Mouse (Mus musculus): ENCODE measurements around the gene Abcb11. TPM values are rescaled to one million over a fixed set of nuclear protein-coding genes. Genes with fewer than 3 reads are reported as not detected.

Abcb11 gene
- 54.5 and 73.3 TPM in 2 replicates for polyA plus RNA-seq (2012; rRNA removed)

GRCm38 (mm10) chr2:69342496-69343221 is at the start of gene Abcb11:
Gene Abcb11, minus strand, starts transcription at chr2:69342616.

GRCm38 (mm10) chr2:69380281-69380680 is 37.9 kb upstream of the Abcb11 start, which contains the start of gene Dhrs9:
Gene Dhrs9, plus strand, starts transcription at chr2:69380445.

GRCm38 (mm10) chr2:69210773-69211172 is 131.6 kb downstream of the Abcb11 start, which contains the start of gene G6pc2:
Gene G6pc2, plus strand, starts transcription at chr2:69211073.

GRCm38 (mm10) chr2:69205791-69206351 is 136.5 kb downstream of the Abcb11 start, which contains the start of gene Spc25:
Gene Spc25, minus strand, starts transcription at chr2:69206194.

Other genes starting within 250 kb of the Abcb11 start
- 6.4 and 8.6 TPM in 2 replicates for gene Nostrin, start 206.8 kb downstream of the Abcb11 start, polyA plus RNA-seq (2012; rRNA removed)
- 28.4 and 31.3 TPM in 2 replicates for gene Spc25, start 136.4 kb downstream of the Abcb11 start, polyA plus RNA-seq (2012; rRNA removed)
- gene G6pc2, start 131.5 kb downstream of the Abcb11 start, polyA plus RNA-seq (2012; rRNA removed), result 0.11 TPM in 1 of 2 replicates, not detected in the other
- gene Dhrs9, start 37.8 kb upstream of the Abcb11 start, polyA plus RNA-seq (2012; rRNA removed), result 0.58 and 0.67 TPM in 2 replicates
- gene Lrp2, start 243.4 kb upstream of the Abcb11 start, polyA plus RNA-seq (2012; rRNA removed), result 0.09 and 0.12 TPM in 2 replicates